Mouse (Mus musculus) lung, postnatal 0 days (tissue): ENCODE results near the gene Mybbp1a. TPM values are rescaled to one million over a fixed set of nuclear protein-coding genes. Genes with fewer than 3 reads are reported as not detected.

Source experiments
- ATAC-seq: fragments of 200-750 bp; cut with Nextera tagmentation; 2 replicates; pipeline ENCODE4 v1.8.0; 2017; ENCODE audit warnings: moderate library complexity
- DNase-seq: peaks from one replicate; pipeline ENCODE4 v3.0.0-alpha.2; 2016; ENCODE audit warnings: low spot score
- H3K27ac ChIP-seq: fragments of 300-500 bp; sonication (generic); 2 replicates; pipeline ENCODE4 v1.5.1; 2014; ENCODE audit warnings: antibody characterized with exemption, mild to moderate bottlenecking, low read length, mixed read lengths
- H3K27me3 ChIP-seq: fragments of 300-500 bp; sonication (generic); replicated peaks from 2 replicates; pipeline ENCODE4 v1.6.1; 2014; ENCODE audit warnings: low read length, mixed read lengths; ENCODE audit not compliant: insufficient read depth
- H3K36me3 ChIP-seq: fragments of 300-500 bp; sonication (generic); 2 replicates; pipeline ENCODE4 v1.6.1; 2014; ENCODE audit warnings: low read length, mixed read lengths; ENCODE audit not compliant: insufficient read depth
- H3K4me1 ChIP-seq: fragments of 300-500 bp; sonication (generic); 2 replicates; pipeline ENCODE4 v1.6.1; 2014; ENCODE audit warnings: antibody characterized with exemption, low read depth, low read length, mixed read lengths; ENCODE audit not compliant: insufficient read depth
- H3K4me2 ChIP-seq: fragments of 300-500 bp; sonication (generic); replicated peaks from 2 replicates; pipeline ENCODE4 v1.6.1; 2014; ENCODE audit warnings: low read depth, mild to moderate bottlenecking, low read length, moderate library complexity, mixed read lengths
- H3K4me3 ChIP-seq: fragments of 300-500 bp; sonication (generic); 2 replicates; pipeline ENCODE4 v1.5.1; 2014; ENCODE audit warnings: low read depth, low read length
- H3K9ac ChIP-seq: fragments of 300-500 bp; sonication (generic); replicated peaks from 2 replicates; pipeline ENCODE4 v1.6.1; 2014; ENCODE audit warnings: low read depth, mild to moderate bottlenecking
- H3K9me3 ChIP-seq: fragments of 300-500 bp; sonication (generic); 2 replicates; pipeline ENCODE4 v1.6.1; 2016; ENCODE audit warnings: low read length, mixed read lengths
- CTCF ChIP-seq: IDR thresholded peaks from 2 replicates; pipeline ENCODE4 v1.5.1; 2016; ENCODE audit warnings: antibody characterized with exemption, mild to moderate bottlenecking
- EP300 ChIP-seq: IDR thresholded peaks from 2 replicates; pipeline ENCODE4 v1.6.1; 2016; ENCODE audit warnings: antibody characterized with exemption, mild to moderate bottlenecking, control low read depth
- WGBS: fragments of 180-500 bp; shearing (Covaris S2); extraction: QIAGEN DNeasy Blood & Tissue Kit; methylation state at CpG from one replicate; pipeline ENCODE4 v1.1.7; 2014; 5-methylcytosine and 5-hydroxymethylcytosine counted together
- polyA plus RNA-seq: library from polyadenylated mRNA; unstranded; fragments of >200 nt; fragmentation: Nextera tagmentation; extraction: Ambion mirVana; gene quantifications from 2 replicates; pipeline ENCODE4 v1.2.1, GENCODE M21; 2015

Mybbp1a gene
- polyA plus RNA-seq, 1 experiment from 2014 or later = 44.3 TPM

- 13% methylated on average over 5 of the region's 5 CpGs for WGBS
- Histone ChIP-seq H3K4me3 (no peak overlapping the region), H3K27me3 (no peaks in the 10 kb centered on the region), H3K4me1 (peaks cover 43% of the 10 kb centered on the region), H3K9me3 (no peaks in the 10 kb centered on the region), H3K36me3 (no peaks in the 10 kb centered on the region), H3K9ac (no peak overlapping the region), H3K27ac (peak overlapping the region; percentile 78), H3K4me2 (no peak overlapping the region)
- DNase-seq (peak; percentile 82), ATAC-seq (peak; percentile 72)
- peak; percentile 81 for TF ChIP-seq EP300
- TF ChIP-seq CTCF = 0 out of 2 replicates have a peak, but pooled peaks have one; percentile 3
Measured at GRCm38 (mm10) chr11:72469217-72469616, 28.1 kb downstream of the Mybbp1a start.

GRCm38 (mm10) chr11:72470004-72470403 is 28.8 kb downstream of the Mybbp1a start:
- Histone ChIP-seq H3K9me3 (no peaks in the 10 kb centered on the region), H3K4me2 (no peak overlapping the region), H3K4me3 (no peak overlapping the region), H3K36me3 (no peaks in the 10 kb centered on the region), H3K27me3 (no peaks in the 10 kb centered on the region), H3K27ac (peak overlapping the region; percentile 78), H3K9ac (no peak overlapping the region), H3K4me1 (peaks cover 41% of the 10 kb centered on the region)
- DNase-seq (no peak), ATAC-seq (no peak)
- 45% methylated on average over 4 of the region's 4 CpGs for WGBS
- TF ChIP-seq EP300 (no peak), CTCF (no peak)

GRCm38 (mm10) chr11:72471381-72471780 is 30.2 kb downstream of the Mybbp1a start:
- Histone ChIP-seq H3K27me3 (no peaks in the 10 kb centered on the region), H3K27ac (peak overlapping the region; percentile 74), H3K4me2 (no peak overlapping the region), H3K36me3 (no peaks in the 10 kb centered on the region), H3K4me3 (no peak overlapping the region), H3K4me1 (peaks cover 36% of the 10 kb centered on the region), H3K9ac (no peak overlapping the region), H3K9me3 (no peaks in the 10 kb centered on the region)
- TF ChIP-seq EP300 = no peak
- TF ChIP-seq CTCF = no peak
- no peak for ATAC-seq
- 64% methylated on average over 6 of the region's 6 CpGs for WGBS
- no peak for DNase-seq

- DNase-seq = peak; percentile 71
- 64% methylated on average over 4 of the region's 4 CpGs for WGBS
- Histone ChIP-seq H3K36me3 (no peaks in the 10 kb centered on the region), H3K4me3 (no peak overlapping the region), H3K4me1 (peaks cover 35% of the 10 kb centered on the region), H3K9me3 (no peaks in the 10 kb centered on the region), H3K27me3 (no peaks in the 10 kb centered on the region), H3K9ac (no peak overlapping the region), H3K4me2 (no peak overlapping the region), H3K27ac (peak overlapping the region; percentile 74)
- peak; percentile 66 for ATAC-seq
- TF ChIP-seq CTCF (no peak), EP300 (peak; percentile 69)
Measured at GRCm38 (mm10) chr11:72473540-72473939, 32.4 kb downstream of the Mybbp1a start.

GRCm38 (mm10) chr11:72474926-72475325 is 33.8 kb downstream of the Mybbp1a start:
- Histone ChIP-seq H3K4me3 (no peak overlapping the region), H3K9me3 (no peaks in the 10 kb centered on the region), H3K4me2 (no peak overlapping the region), H3K4me1 (peaks cover 23% of the 10 kb centered on the region), H3K27ac (0 out of 2 replicates have a peak overlapping the region, but pooled peaks have one; percentile 3), H3K9ac (no peak overlapping the region), H3K27me3 (no peaks in the 10 kb centered on the region), H3K36me3 (no peaks in the 10 kb centered on the region)
- TF ChIP-seq CTCF = no peak
- no peak for TF ChIP-seq EP300
- ATAC-seq (no peak), DNase-seq (no peak)
- WGBS = 72% methylated on average over 3 of the region's 3 CpGs

- no peaks in the 10 kb centered on the region for H3K27me3 ChIP-seq
- 50% methylated on average over 7 of the region's 7 CpGs for WGBS
- H3K4me1 ChIP-seq = peaks cover 19% of the 10 kb centered on the region
- no peaks in the 10 kb centered on the region for H3K9me3 ChIP-seq
- no peak overlapping the region for H3K4me3 ChIP-seq
- H3K9ac ChIP-seq = no peak overlapping the region
- no peak overlapping the region for H3K27ac ChIP-seq
- no peak overlapping the region for H3K4me2 ChIP-seq
- TF ChIP-seq CTCF (no peak), EP300 (no peak)
- H3K36me3 ChIP-seq = no peaks in the 10 kb centered on the region
- DNase-seq (no peak), ATAC-seq (no peak)
Measured at GRCm38 (mm10) chr11:72475408-72475807, 34.3 kb downstream of the Mybbp1a start.

- Histone ChIP-seq H3K27me3 (no peaks in the 10 kb centered on the region), H3K4me2 (no peak overlapping the region), H3K9me3 (no peaks in the 10 kb centered on the region), H3K27ac (no peak overlapping the region), H3K4me1 (peaks cover 16% of the 10 kb centered on the region), H3K9ac (no peak overlapping the region), H3K36me3 (no peaks in the 10 kb centered on the region), H3K4me3 (no peak overlapping the region)
- TF ChIP-seq EP300 (no peak), CTCF (no peak)
- ATAC-seq (no peak), DNase-seq (no peak)
- 83% methylated on average over 7 of the region's 7 CpGs for WGBS
Measured at GRCm38 (mm10) chr11:72476074-72476625, 35.0 kb downstream of the Mybbp1a start.
